Mouse (Mus musculus): ENCODE data around the gene Syn2.

DNA sequence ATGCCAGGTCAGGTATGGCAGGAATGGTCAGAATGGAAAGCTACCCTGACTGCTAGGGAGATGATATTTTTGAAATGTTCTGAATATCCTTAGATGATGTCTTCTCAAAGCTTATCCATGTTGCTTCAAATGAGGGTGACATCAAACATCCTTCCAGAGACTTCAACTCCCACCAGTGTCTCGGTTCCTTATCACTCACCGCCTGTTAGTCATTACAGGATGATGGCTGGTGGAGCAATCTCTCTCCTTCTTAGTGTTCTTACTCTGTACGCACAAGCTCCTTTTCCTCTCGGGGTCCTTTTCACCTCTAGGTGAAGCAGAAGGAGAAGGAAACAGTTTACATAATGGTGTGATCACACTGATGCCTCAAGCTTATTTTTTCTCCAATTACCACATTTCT, 32.2 kb upstream of the Syn2 start:
- TF ChIP-seq POLR2A (IDR thresholded peaks at IDR 0.05; ENCODE audit: low read depth, low read length), result no peak
- TF ChIP-seq USF1 (IDR thresholded peaks at IDR 0.05; ENCODE audit: low read depth, low read length), result no peak
- peak; percentile 22; the same call in 1 of the 2 replicates for TF ChIP-seq BHLHE40 (IDR thresholded peaks at IDR 0.05; ENCODE audit: low read depth, low read length)
- no peak for TF ChIP-seq MAFK (IDR thresholded peaks at IDR 0.05; ENCODE audit: insufficient replicate concordance, low read length)
- TF ChIP-seq CTCF (conservative IDR thresholded peaks at IDR 0.05 in 1 of 2, IDR thresholded peaks at IDR 0.05 in 1 of 2; ENCODE audit: low read depth in 2 of 2, low read length in 2 of 2), result no peak
- TF ChIP-seq NELFE (IDR thresholded peaks at IDR 0.05; ENCODE audit: low read depth, low read length), result no peak
- TF ChIP-seq TCF12 (IDR thresholded peaks at IDR 0.05; ENCODE audit: low read depth, low read length), result no peak
- TF ChIP-seq POLR2AphosphoS2 (IDR thresholded peaks at IDR 0.05; ENCODE audit: low read depth, low read length), result no peak
- no peak for TF ChIP-seq CHD2 (IDR thresholded peaks at IDR 0.05; ENCODE audit: low read length)
- TF ChIP-seq SIN3A (IDR thresholded peaks at IDR 0.05; ENCODE audit: low read length), result no peak
- no peak for TF ChIP-seq MAX (IDR thresholded peaks at IDR 0.05; ENCODE audit: low read length)
- TF ChIP-seq ZNF384 (IDR thresholded peaks at IDR 0.05; ENCODE audit: low read depth, low read length), result no peak
- TF ChIP-seq UBTF (IDR thresholded peaks at IDR 0.05; ENCODE audit: low read depth, low read length), result no peak
